Mouse (Mus musculus): ENCODE results near the gene Zdhhc18.
A peak's percentile ranks its signal among the peaks of the same experiment; 100 is the strongest.

DNA sequence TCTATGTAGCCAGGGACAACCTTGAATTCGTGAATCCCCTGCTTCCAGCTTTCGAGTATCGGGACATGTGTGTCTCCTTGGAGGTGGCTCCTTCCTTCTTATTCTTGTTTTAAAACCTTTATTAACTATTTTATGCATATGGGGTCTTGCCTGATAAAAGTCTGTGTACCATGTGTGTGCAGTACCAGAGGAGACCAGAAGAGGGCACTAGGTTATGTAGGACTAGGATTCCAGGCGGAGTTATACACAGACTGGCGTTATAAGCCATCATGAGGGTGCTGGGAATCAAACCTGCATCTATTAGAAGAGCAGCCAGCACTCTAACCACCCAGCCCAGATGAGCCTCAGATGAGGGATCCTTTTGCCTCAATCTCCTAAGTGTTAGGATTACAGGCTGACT is 38.1 kb downstream of the Zdhhc18 start:
- TF ChIP-seq CTCF (IDR thresholded peaks at IDR 0.05; ENCODE audit: low read depth) (peak; percentile 17; the same call in 1 of the 2 replicates), EP300 (IDR thresholded peaks at IDR 0.05; ENCODE audit: low read depth) (no peak)
